Mouse (Mus musculus) heart, postnatal 4 days (tissue): ENCODE results near the gene Elovl3. TPM values are rescaled to one million over a fixed set of nuclear protein-coding genes. Genes with fewer than 3 reads are reported as not detected.
"Not testable (repeated sequence)": the region's sequence is repeated elsewhere in the genome, so short reads cannot be mapped to it uniquely, and the experiment has no call there.

ENCODE experiments used
- DNase-seq: peaks from one replicate; pipeline ENCODE4 v3.0.0; 2021
- total RNA-seq, 2 experiments: library from RNA; stranded (reverse); gene quantifications; 2 replicates each; pipeline ENCODE4 v1.2.3; 2021

Gene Elovl3
- total RNA-seq, 2 experiments from 2014 or later, result not detected

DNA sequence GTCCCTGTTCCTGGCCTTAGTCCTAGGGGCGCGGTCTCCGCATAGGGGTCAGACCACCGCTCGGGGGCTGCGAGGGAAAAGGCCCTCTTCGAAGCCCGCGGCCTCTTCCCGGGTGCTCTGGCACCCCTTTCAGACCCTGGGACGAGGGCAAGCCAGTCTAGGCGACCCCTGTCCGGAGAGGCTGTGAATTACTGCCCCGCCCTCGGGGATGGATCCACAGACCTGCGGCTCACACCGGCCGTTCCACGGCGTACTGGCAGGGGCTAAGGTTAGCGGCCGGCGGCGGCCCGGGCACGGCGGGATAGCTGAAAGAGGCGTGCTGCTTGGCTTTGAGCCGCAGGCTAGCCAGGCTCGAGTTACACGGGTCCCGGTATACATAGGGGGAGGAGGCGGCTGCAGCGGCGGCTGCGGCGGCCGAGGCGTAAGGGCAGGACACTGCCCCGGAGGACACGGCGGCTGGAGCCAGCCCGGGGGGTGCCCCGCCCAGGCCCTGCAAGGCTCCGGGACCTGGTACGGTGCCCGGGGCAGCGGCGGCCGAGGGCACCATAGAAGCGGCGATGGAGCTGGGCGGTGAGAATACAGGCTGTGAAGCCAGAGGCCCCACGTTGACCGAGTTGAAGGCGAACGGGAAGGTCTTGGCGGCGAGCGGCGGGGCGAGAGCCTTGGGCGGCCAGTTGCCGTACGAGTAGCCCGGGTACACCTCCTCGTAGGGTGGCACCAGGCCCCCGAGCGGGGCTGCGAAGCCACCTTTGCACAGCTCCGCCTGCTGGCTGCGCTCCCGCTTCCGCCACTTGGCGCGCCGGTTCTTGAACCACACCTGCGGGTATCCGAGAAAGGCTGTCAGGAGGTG, 4.3 kb downstream of the Elovl3 start:
- DNase-seq, result peak; percentile 61

DNA sequence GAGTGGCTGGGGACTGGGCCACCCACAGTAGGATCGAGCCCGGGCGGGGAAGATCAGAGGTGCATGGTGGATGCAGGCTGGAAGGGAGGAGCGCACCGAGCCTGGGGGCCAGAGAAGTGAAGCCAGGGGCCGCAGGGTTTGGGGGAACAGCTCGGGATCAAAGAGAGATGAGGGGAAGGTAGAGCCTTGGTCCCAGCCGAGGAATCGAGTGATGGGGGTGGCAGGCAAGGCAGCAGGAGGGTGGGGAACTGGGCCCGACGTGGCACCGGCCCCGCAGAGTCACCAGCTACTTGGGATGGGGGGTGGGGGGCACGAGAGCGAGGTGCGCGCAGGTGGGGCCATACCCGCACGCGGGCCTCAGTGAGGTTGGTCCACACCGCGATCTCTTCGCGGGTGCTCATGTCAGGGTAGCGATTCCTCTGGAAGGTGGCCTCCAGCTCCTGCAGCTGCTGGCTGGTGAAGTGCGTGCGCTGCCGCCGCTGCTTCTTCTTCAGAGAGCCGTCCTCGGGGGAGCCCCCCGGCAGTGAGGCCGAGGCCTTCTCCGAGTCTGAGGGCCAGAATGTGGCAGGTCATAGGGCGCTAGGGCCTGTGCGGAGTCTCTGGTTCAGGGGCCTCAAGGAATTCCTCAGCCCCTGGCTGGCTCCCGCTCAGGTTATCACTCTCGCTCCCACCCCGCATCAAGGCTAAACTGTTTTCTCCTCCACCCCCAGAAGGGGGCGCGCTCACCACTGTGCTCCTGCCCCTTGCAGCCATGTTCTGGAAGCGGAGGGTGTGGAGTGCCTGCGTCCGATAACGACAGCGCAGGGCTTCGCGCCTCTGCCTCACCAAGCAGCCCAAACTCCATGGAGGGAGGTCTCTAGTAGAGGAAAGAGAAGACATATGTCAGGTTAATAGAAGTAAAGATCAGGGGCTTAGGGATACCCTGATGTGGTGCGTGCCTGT, 5.2 kb downstream of the Elovl3 start:
- DNase-seq, result peak; percentile 82

DNA sequence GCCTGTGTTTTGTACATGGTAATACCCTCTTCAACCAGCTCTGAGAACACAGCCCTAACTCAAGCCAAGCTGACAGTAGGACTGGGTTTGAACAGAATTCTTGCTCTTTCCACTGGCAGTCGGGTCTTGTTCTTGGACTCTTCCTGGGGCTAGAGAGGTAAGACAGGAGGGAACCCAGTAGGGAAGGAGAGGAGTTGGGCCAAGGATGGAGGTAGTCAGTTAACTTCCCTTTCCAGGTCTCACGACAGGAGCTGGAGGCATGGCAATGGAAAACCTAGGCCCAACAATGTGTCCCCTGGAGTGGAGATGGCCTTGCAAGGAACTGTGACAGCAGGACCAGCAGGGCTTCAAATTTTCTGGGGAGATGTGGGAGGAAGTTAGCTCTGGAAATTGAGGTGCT, 8.6 kb downstream of the Elovl3 start:
- DNase-seq, result no peak

DNA sequence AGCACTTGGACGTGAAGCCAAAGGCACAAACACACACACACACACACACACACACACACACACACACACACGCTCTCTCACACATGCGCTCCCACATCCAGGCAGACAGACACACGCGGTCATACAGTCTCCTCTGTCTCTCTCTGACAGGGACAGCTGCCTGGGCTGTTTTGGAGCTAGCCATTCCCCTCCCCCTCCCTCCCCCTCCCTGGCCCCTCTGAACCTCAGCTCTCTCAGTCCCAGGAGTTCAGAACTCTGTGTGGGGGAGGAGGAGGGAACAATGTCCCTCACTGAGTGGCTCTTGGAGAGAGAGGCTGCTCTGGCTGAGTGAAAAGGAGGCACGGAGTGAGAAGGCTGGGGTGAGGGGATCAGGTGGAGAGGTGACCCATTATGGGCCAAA, 9.4 kb downstream of the Elovl3 start:
- peak; percentile 17 for DNase-seq

DNA sequence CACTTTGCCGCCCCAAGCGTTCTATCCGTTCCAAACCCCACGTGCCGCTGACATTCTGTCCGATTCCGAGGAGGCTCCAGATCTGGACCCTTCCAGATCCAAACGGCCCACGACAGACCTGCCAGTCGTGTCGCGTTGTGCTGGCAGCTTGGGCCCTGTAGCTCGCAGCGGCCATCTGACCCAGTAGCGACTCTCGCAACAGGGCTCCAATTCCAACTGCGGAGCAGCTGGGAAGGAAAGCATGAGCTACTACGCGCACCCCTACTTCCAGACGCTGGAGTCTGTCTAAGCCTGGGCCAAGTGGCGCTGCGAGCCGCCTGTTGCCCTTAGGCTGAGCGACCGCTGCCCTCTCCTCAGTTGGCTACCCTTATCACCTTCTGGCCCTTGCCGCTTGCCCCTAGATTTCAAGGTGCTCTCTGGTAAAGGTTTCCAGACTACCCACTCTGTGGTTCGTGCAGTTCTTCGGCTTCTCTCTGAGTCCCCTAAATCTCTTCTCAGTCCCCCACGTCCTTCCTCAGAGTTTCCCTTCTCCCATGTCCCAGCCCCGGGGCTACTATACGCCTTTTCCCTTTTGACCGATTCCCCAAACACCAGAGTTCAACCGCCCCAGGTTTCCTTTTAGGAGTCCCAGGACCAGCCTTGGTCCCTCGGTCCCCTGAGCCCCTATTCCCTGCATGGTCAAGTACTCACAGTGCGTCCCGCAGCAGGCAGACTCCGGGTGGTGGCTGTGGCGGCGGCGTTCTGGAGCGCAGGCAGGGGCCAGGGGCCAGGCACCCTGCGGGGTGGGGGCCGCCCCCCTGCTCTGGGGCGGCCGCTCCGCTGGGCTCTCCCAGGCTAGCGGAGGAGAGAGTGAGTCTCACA, 16.0 kb downstream of the Elovl3 start, which contains the start of gene Pitx3:
Gene Pitx3 (minus strand): TSS at position 816 of the 861 bp plus-strand sequence.
- DNase-seq, result peak; percentile 27

DNA sequence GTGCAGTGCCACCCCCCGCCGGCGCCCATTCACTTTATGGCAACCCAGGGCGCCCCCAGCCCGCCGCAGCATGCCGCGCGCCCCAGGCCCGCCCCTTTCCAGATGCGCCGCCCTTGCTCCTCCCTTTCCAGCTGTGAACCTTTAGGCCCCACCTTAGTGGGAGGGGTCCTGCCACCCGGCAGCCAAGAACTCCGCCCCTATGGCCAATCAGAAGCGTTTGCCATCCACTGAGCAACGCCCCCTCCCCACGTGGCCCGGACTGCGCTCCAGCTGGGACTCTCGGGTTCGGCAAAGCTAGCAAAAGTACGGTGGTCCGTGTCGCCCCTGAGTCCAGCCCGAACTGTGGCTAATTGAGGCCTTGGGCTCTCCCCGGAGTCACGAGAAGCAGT, 16.7 kb downstream of the Elovl3 start:
- DNase-seq, result peak; percentile 90

DNA sequence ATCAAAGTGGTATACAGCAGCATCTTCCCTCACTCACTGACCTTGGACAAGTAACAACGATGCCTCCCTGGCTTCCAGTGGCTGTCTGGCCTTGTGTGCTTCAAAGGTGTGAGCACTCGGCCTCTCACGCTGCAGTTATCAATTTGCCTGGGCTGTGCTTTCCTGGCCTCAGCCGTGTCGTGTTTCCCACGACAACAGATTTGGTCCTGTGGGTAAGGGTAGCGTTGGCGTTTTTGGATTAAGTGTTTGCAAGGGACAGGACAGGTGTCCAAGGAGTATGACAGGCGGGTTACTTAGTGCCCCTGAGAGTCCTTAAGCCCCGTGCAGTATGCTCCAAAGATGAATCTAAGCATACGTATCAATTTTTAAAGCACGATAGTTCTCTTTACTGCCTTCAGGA, 17.4 kb downstream of the Elovl3 start:
- DNase-seq, result no peak

DNA sequence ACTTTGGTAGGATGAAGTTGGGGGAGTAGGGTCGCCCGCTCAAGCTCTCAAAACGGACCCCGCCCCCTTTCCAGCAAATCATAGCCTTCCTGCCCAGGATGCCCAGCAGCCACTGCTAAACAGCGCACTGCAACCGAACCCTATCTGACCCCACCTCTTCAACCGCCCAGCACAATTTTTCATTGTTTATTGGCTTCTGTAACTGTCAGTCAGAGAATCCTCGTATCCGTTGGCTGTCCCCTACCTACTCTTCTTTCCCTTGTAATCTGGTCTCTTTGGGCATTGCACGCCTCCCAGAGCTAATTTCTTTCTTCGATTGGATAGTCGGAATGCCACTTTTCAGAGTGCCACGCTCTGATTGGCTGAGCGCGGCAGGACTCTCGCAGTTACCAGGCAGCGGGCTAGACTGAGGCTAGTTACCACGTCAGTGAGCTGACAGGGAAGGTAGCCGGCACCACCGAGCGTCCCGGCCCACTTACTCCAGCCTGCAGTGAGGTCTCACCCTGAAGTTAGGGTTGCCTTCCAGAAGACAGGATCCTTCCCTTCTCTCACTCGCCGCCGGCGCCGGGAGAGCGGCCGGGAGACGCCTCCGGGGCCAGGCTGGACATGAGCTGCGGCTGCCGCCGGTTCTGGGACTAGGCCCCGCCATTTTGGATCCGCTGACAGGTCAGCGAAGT, 20.6 kb downstream of the Elovl3 start, which contains the start of gene Gbf1:
Gene Gbf1 (plus strand): TSS at position 383 of the 677 bp plus-strand sequence.
- peak; percentile 94 for DNase-seq

DNA sequence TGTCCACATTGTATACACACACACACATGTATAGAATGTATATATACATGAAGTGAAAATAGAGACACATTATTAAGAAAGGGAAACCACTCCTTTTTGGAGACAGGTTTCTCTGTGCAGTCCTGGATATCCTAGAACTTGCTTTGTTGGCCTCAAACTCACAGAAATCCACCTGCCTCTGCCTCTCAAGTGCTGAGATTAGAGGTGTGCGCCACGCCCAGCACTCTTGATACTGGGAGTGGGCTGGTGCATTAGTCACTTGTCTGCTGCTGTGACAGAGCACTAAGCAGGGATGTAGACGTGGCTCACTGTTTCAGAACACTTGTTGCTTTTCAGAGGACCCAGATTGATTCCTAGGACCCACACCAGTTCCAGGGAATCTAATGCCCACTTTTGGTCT, 34.3 kb downstream of the Elovl3 start:
- DNase-seq, result no peak

DNA sequence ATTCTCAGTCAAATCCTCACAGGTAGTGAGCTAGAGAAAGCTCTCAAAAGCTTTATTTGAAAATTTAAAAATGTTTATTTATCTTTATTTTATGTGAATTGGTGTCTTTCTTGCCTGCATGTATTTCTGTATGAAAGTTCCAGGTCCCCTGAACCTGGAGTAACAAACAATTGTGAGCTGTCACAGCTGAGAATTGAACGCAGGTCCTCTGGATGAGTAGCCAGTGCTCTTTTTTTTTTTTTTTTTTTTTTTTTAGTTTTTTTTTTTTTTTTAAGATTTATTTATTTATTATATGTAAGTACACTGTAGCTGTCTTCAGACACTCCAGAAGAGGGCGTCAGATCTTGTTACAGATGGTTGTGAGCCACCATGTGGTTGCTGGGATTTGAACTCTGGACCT, 35.5 kb downstream of the Elovl3 start:
- DNase-seq, result not testable (repeated sequence)

DNA sequence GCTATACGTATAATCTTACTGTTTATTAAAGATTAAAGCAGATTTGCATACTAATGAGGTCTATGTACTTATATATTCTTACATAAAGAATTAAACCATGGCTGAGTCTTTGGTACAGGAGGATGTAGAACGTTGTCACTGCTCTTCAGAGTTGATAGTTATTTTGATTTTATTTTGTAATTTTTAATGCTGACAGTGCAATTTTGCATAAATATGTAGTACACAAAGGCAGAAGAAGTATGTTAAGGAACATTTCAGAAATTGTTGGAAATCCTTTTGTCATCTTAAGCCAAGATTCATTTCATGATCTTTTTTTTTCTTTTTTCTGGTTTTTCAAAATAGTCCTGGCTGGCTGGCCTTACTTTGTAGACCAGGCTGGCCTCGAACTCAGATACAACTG, 37.7 kb downstream of the Elovl3 start:
- no peak for DNase-seq

DNA sequence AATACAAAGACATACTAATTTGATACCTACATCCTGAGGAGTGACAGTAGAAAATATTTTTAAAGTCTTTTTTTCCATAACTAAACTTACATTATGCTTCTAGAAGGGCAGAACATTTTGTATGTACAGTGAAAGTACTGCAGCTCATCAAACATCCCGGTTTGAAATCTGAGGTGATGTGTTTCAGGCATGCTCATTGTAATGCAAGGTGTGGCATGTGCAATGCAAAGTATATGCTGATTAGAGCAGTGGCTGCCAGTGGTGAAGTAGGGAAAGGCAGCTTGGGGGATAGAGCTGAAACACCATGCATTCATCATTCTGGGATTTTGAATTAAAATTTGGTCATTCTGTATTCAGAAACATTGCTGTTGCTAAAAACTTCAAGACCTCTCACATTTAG, 38.2 kb downstream of the Elovl3 start:
- DNase-seq, result no peak

DNA sequence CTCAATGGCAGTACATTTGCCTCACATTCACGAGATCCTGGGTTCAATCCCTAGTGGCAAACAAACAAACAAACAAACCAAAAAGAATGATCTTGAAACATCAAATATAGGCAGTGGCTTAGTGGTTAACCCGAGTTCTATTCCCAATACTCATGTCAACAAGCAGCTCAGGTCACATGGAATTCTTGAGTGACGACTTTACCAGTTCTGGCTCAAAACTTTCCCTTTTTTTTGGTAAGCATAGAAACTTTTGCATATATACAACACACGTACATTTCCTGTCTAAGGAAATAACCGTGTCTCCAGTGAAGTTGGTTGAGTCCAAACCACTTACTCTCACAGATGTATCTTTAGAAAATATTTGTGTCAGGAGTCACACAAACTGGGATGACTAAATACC, 40.8 kb downstream of the Elovl3 start:
- no peak for DNase-seq

DNA sequence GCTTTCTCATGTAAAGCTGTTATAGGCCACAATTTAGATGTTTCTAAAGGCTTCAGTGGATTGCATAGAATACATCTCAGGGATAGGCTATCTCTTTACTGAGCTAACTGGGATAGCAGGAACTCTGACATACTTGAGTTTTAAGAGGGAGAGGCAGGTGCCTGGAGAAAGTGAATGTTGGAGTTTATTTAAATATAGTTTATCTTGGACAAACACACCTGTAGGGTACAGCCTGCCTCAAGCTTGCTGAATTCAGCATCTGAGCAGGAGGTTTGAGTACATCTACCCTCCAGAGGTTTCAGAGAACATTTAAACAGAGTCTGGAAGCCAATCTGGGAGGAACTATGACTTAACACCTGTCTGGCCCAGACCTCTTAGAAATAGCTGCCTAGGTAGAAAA, 43.5 kb downstream of the Elovl3 start:
- no peak for DNase-seq

DNA sequence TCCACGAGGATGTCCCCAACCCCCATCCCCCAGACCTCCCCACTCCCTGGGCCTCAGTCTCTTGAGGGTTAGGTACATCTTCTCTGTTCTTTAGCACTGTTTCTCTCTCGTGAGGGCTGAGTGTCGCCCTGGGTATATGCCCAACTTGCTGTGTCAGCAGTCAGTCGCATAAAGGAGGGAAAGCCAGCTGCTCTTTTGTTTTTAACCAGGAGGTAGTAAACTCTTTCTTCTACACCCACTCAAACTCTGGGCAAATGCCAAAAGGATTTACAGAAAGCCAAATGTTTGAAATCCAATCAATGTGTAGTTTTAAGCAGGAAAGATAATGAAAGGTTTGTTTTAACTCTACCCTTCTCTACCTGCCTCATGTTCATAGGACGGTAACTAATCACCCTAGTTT, 45.3 kb downstream of the Elovl3 start:
- DNase-seq, result no peak

DNA sequence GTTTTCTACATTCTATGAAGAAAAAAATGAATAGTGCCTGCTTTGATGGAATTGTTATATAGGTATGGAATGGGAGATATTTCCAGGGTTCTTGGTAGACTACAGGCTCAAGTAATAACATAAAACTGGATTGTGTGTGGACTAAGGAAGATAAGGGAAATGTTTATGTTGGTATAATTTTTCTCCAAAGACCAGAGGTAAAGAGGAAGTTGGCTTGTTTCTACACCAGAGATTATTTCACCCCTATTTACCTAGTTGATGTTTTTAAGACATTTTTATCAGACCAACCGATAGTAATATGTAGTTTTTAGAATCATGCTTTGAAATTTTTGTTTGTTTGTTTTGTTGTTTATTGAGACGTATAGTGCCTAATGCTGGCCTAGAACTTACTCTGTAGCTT, 48.6 kb downstream of the Elovl3 start:
- no peak for DNase-seq

DNA sequence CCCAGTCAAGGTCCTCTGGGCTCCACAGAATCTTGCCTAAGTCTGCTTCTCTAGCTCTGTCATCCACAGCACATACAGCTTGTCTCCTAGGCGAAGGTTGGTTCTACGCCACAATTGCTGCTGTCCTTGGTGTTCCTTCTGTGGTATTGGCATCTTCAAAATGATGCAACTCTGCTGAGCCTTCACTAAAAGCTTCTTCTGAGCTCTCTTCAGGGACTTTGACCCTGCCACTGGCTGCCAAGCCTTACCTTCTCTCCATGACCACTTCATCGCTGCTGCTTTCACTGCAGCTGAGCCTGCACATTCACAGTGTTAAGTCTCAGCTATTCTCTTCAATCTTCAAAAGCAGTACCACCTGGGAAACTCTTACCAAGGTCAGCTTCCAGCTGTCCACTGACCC, 50.5 kb downstream of the Elovl3 start:
- no peak for DNase-seq
